Mouse (Mus musculus) liver, adult (tissue): ENCODE data around the gene Tada1.
A peak's percentile ranks its signal among the peaks of the same experiment; 100 is the strongest.

Experiments
- GATA4 ChIP-seq: IDR thresholded peaks from 2 replicates; pipeline ENCODE4 v1.6.1; 2014; ENCODE audit warnings: mild to moderate bottlenecking, low read length; ENCODE audit not compliant: insufficient replicate concordance

The Tada1 gene

DNA sequence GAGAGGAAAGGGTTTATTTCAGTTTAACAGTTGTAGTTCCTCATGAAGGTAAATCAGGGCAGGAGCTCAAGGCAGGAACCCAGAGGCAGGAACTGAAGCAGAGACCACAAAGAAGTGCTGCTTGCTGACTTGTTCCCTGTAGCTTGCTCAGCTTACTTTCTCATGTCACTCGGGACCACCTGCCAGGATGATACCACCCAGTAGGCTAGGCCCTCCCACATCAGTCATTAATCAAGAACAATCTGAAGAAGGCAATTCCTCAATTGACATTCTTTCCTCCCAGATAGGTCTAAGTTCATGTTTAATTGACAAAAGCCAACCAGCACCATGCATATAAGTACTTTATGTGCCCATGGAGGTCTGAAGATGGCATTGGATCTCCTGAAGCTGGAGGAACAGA lies 32.6 kb downstream of the Tada1 start:
- no peak for TF ChIP-seq GATA4

DNA sequence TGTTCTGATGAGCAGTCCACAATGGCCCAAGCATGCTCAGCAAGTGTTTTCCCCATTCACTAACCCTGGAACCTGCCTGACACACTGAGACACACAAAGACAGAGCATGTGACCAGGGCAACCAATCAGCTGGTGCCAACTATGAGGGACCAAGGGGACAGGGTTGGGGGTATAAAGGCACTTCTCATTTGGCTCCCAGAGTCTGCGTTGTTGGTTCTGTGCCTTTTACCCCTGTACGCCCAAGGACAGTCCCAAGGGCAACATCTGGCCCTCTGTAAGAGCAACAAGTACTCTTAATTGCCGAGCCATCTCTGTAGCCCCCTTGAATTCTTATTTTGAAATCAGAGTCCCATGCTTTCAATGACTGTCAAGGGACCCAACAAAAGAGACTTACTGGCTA lies 33.4 kb downstream of the Tada1 start:
- TF ChIP-seq GATA4: no peak

- no peak for TF ChIP-seq GATA4
These were observed 50.2 kb downstream of the Tada1 start for GRCm38 (mm10) chr1:166429053-166429452.

GRCm38 (mm10) chr1:166429809-166430431 lies 51.0 kb downstream of the Tada1 start:
- TF ChIP-seq GATA4: peak; percentile 76; the same call in 1 of the 2 replicates

DNA sequence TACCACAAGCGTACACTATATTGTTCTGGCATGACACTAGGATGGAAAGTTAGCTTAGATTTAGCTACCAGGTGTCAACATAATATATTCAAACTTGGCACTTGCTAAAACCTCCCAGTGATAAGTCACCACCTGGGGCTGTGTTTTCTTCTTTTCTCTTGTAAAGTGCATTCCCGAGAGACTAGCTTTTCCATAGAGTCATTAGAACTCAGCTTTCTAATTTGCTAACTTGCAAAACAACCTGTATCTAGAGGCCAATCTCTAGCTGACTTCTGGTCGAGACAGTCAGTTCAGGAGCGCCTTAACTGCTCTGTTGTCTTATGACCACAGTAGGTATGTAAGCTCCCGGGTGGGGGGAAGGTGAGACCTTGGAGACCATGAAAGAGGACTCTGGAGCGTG lies 60.5 kb downstream of the Tada1 start:
- TF ChIP-seq GATA4: no peak

GRCm38 (mm10) chr1:166441992-166442391 lies 63.1 kb downstream of the Tada1 start:
- no peak for TF ChIP-seq GATA4
